Mouse (Mus musculus): ENCODE results near the gene Aebp2. TPM values are rescaled to one million over a fixed set of nuclear protein-coding genes. Genes with fewer than 3 reads are reported as not detected.

The Aebp2 gene
- polyA plus RNA-seq, 1 experiment from 2014 or later: 12.4 TPM

Other genes starting within 250 kb of the Aebp2 start
- gene Plekha5, start 198.6 kb upstream of the Aebp2 start, polyA plus RNA-seq (2014; fragmentation: Nextera tagmentation; extraction: Ambion mirVana): 53.5 and 54.5 TPM in 2 replicates
- gene Gm11077, start 106.6 kb downstream of the Aebp2 start, polyA plus RNA-seq (2014; fragmentation: Nextera tagmentation; extraction: Ambion mirVana): not detected in 2 replicates

Measured in limb, embryonic 11.5 days (tissue).